Mouse (Mus musculus) B cell, adult (primary cell): ENCODE data around the gene Arhgap24. TPM values are rescaled to one million over a fixed set of nuclear protein-coding genes. Genes with fewer than 3 reads are reported as not detected.

ENCODE experiments used
- total RNA-seq: library from RNA; stranded (reverse); gene quantifications from 4 replicates; pipeline ENCODE4 v1.2.4, GENCODE M21; 2023; ENCODE audit not compliant: inconsistent age

Gene Arhgap24
- total RNA-seq = 26.8 to 30.6 TPM (median 28.3 TPM) in 4 replicates

GRCm38 (mm10) chr5:102481215-102482211 lies at the start of gene Arhgap24:
Arhgap24 (plus strand) TSS chr5:102481391.

